Mouse (Mus musculus) hindbrain, embryonic 11.5 days (tissue): ENCODE measurements around the gene Ubtd2. TPM values are rescaled to one million over a fixed set of nuclear protein-coding genes. Genes with fewer than 3 reads are reported as not detected.

Experiments used
- ATAC-seq: fragments of 200-750 bp; cut with Nextera tagmentation; 2 replicates; pipeline ENCODE4 v1.8.0; 2017; ENCODE audit warnings: mild to moderate bottlenecking, moderate TSS enrichment, moderate library complexity; ENCODE audit not compliant: low FRiP score
- DNase-seq: peaks from one replicate; pipeline ENCODE4 v3.0.0-alpha.2; 2015; ENCODE audit warnings: low spot score
- H3K27ac ChIP-seq: fragments of 300-500 bp; sonication (generic); 2 replicates; pipeline ENCODE4 v1.5.1; 2014; ENCODE audit warnings: mild to moderate bottlenecking, low read depth, low read length
- H3K27me3 ChIP-seq: fragments of 300-500 bp; sonication (generic); 2 replicates; pipeline ENCODE4 v1.6.1; 2014; ENCODE audit warnings: mild to moderate bottlenecking, low read length, moderate library complexity, mixed read lengths; ENCODE audit not compliant: control insufficient read depth, insufficient read depth
- H3K36me3 ChIP-seq: fragments of 300-500 bp; sonication (generic); 2 replicates; pipeline ENCODE4 v1.6.1; 2014; ENCODE audit warnings: mild to moderate bottlenecking, low read length, moderate library complexity, mixed read lengths; ENCODE audit not compliant: control insufficient read depth, insufficient read depth
- H3K4me1 ChIP-seq: fragments of 300-500 bp; sonication (generic); replicated peaks from 2 replicates; pipeline ENCODE4 v1.6.1; 2014; ENCODE audit warnings: low read length, mixed read lengths; ENCODE audit not compliant: control insufficient read depth, insufficient read depth
- H3K4me2 ChIP-seq: fragments of 300-500 bp; sonication (generic); replicated peaks from 2 replicates; pipeline ENCODE4 v1.6.1; 2014; ENCODE audit warnings: mild to moderate bottlenecking, low read depth, low read length
- H3K4me3 ChIP-seq: fragments of 300-500 bp; sonication (generic); 2 replicates; pipeline ENCODE4 v1.5.1; 2014; ENCODE audit warnings: low read depth, low read length
- H3K9ac ChIP-seq: fragments of 300-500 bp; sonication (generic); 2 replicates; pipeline ENCODE4 v1.6.1; 2014; ENCODE audit warnings: low read depth, low read length
- H3K9me3 ChIP-seq: fragments of 300-500 bp; sonication (generic); 2 replicates; pipeline ENCODE4 v1.6.1; 2016; ENCODE audit warnings: low read length; ENCODE audit not compliant: control insufficient read depth
- WGBS: fragments of 180-500 bp; shearing (Covaris S2); extraction: QIAGEN DNeasy Blood & Tissue Kit; methylation state at CpG from one replicate; pipeline ENCODE4 v1.1.7; 2014; 5-methylcytosine and 5-hydroxymethylcytosine counted together
- polyA plus RNA-seq: library from polyadenylated mRNA; unstranded; fragments of >200 nt; fragmentation: Nextera tagmentation; extraction: Ambion mirVana; gene quantifications from 2 replicates; pipeline ENCODE4 v1.2.1, GENCODE M21; 2014

Ubtd2 gene
- polyA plus RNA-seq, 1 experiment from 2014 or later: 65.5 TPM

DNA sequence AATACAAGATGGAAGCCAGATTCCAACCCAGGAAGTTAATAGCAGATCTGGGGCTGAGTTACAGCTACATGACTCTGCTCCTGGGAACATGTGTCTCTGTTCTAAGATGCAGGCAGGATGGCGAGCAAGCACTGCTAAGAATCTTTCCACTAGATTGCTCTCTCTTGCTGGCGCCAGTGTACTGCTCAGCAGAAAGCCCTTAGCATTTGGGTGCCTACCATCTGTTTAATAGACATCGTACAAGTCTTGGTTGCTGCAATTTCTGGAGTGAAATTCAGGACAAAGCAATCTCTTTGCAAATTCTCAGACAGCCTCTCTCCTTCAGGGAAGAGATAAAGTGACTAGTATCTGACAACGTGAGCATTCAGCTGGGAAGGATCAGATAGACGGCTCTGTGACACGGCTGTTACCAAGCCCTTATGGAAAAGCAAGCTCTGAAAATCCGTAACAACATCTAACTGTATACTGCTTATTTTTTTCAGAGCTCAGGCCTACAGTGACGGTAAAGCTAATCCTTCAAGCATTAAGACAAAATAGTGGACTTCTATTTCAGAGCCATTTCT lies 1.7 kb upstream of the Ubtd2 start:
- Histone ChIP-seq H3K9ac (no peak overlapping the region), H3K27ac (no peak overlapping the region), H3K4me3 (no peak overlapping the region), H3K4me2 (no peak overlapping the region), H3K4me1 (no peaks in the 10 kb centered on the region), H3K27me3 (no peaks in the 10 kb centered on the region), H3K36me3 (no peaks in the 10 kb centered on the region), H3K9me3 (no peaks in the 10 kb centered on the region)
- 52% methylated on average over 8 of the region's 8 CpGs for WGBS
- DNase-seq (no peak), ATAC-seq (no peak)

- 0 out of 2 replicates have a peak, but pooled peaks have one; percentile 1 for ATAC-seq
- WGBS: 2% methylated on average over 19 of the region's 19 CpGs
- Histone ChIP-seq H3K9ac (peak overlapping the region; percentile 97), H3K4me3 (peak overlapping the region; percentile 95), H3K36me3 (no peaks in the 10 kb centered on the region), H3K4me1 (no peaks in the 10 kb centered on the region), H3K27me3 (no peaks in the 10 kb centered on the region), H3K4me2 (peak overlapping the region; percentile 87), H3K27ac (peak overlapping the region; percentile 97), H3K9me3 (no peaks in the 10 kb centered on the region)
- no peak for DNase-seq
Observed at GRCm38 (mm10) chr11:32454231-32454799, 855 bp upstream of the Ubtd2 start.

DNA sequence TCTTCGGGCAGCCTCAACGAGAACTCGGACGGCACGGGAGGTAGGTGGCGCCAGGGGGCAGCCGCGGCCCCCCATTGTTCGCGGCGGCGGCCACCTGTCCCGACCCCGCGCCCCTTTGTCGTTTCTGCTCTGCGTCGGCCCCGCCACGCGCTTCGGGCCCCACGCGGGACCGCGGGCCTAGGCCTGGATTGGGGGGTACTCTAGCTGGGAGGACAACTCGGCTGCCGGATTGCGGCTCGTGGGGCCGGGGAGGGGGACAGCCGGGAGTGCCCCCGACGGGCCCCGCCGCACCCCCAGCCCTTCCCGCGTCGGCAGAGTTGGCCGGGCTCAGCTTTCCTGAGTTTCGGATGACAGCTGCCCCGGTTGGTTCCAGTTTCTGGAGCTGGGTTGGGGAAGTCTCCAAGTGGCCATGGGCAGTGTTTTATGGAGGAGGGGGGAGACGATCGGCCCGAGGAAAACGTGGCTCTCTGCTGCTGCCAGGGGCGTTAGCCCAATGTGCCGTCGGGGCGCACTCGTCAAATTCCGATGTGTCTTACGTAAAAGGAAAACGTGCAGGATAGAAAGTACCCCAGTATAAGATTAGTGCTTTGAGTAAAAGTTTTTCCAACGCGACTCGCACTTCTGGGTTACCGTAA lies 454 bp downstream of the Ubtd2 start:
- peak overlapping the region; percentile 97 for H3K27ac ChIP-seq
- no peak for ATAC-seq
- H3K4me2 ChIP-seq: peak overlapping the region; percentile 87
- peak overlapping the region; percentile 95 for H3K4me3 ChIP-seq
- H3K27me3 ChIP-seq: no peaks in the 10 kb centered on the region
- WGBS: under 1% methylated on average over 37 of the region's 58 CpGs
- peak; percentile 74 for DNase-seq
- H3K9ac ChIP-seq: peak overlapping the region; percentile 97
- no peaks in the 10 kb centered on the region for H3K36me3 ChIP-seq
- no peaks in the 10 kb centered on the region for H3K4me1 ChIP-seq
- H3K9me3 ChIP-seq: no peaks in the 10 kb centered on the region

DNA sequence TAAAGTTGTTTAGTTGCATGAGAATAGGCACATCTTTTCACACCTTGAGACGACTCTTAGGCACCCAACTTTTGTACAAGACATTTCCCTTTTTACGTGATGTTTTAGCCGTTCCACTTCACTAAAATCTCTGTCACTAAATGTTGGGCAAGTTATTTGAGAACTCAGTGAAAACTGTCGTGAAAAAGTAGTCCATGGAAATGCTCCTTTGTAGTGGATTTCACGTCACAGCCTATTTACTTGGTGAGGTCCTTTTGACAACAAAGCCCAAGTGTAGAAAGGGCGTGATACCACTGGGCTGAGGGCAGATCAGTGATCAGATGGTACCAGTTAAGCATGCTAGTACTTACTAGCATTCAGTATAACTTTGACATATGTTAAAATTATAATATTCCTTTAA lies 1.2 kb downstream of the Ubtd2 start:
- WGBS: 15% methylated on average over 6 of the region's 6 CpGs
- Histone ChIP-seq H3K4me1 (no peaks in the 10 kb centered on the region), H3K9ac (peak overlapping the region; percentile 97), H3K4me2 (peak overlapping the region; percentile 87), H3K27me3 (no peaks in the 10 kb centered on the region), H3K4me3 (peak overlapping the region; percentile 95), H3K36me3 (no peaks in the 10 kb centered on the region), H3K9me3 (no peaks in the 10 kb centered on the region), H3K27ac (no peak overlapping the region)
- ATAC-seq (no peak), DNase-seq (peak; percentile 45)

- H3K9ac ChIP-seq: no peak overlapping the region
- ATAC-seq (no peak), DNase-seq (no peak)
- H3K27ac ChIP-seq: no peak overlapping the region
- H3K36me3 ChIP-seq: no peaks in the 10 kb centered on the region
- 70% methylated on average over 2 of the region's 2 CpGs for WGBS
- H3K9me3 ChIP-seq: no peaks in the 10 kb centered on the region
- no peaks in the 10 kb centered on the region for H3K4me1 ChIP-seq
- H3K4me2 ChIP-seq: no peak overlapping the region
- H3K27me3 ChIP-seq: no peaks in the 10 kb centered on the region
- H3K4me3 ChIP-seq: no peak overlapping the region
Observed at GRCm38 (mm10) chr11:32464282-32464681, 9.1 kb downstream of the Ubtd2 start.

DNA sequence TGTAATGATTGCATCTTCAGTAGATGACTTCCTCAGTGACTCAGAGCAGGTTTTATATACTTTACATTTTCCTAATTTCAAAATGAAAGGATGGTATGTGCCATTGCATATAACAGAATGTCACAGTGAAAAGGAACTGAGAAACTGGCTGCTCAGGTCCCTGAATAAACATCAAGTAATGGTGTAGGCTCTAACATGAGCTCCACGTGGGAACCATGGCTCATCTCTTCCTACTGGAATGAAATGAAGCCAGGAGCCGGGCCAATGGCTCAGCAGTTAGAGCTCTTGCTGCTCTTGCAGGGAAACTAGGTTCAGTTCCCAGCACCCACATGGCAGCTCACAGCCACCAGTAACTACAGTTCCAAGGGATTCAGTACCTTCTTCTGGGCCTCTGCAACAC lies 16.8 kb downstream of the Ubtd2 start:
- ATAC-seq: no peak
- H3K27ac ChIP-seq: no peak overlapping the region

DNA sequence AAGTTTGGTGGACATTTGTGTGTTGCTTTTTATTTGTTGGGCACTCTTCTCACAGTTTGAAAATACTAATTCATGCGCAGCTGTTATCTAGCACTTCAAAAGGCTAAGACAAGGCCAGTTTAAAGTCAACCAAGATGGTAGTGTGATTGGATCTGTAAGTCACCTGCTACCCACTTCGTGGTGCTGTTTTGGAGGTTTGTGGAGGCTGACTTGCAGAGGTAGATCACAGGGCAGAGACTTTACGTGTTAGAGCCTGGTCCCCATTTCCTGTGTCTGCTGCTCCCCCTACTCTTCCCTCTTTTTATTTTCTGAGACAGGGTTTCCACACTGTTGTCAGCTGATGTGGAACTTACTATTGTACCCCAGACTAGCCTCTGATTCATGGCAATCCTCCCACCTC lies 19.6 kb downstream of the Ubtd2 start:
- Histone ChIP-seq H3K9me3 (no peaks in the 10 kb centered on the region), H3K4me1 (no peaks in the 10 kb centered on the region), H3K9ac (no peak overlapping the region), H3K27ac (no peak overlapping the region), H3K4me3 (no peak overlapping the region), H3K4me2 (no peak overlapping the region), H3K36me3 (no peaks in the 10 kb centered on the region), H3K27me3 (no peaks in the 10 kb centered on the region)
- ATAC-seq (no peak), DNase-seq (no peak)
- WGBS: 94% methylated on average over 3 of the region's 3 CpGs

More for the DNA sequence above, 16.8 kb downstream of the Ubtd2 start:
- no peaks in the 10 kb centered on the region for H3K9me3 ChIP-seq
- DNase-seq: no peak
- H3K4me2 ChIP-seq: no peak overlapping the region
- no peaks in the 10 kb centered on the region for H3K36me3 ChIP-seq
- H3K9ac ChIP-seq: no peak overlapping the region
- no peak overlapping the region for H3K4me3 ChIP-seq
- no peaks in the 10 kb centered on the region for H3K4me1 ChIP-seq
- 82% methylated on average over 2 of the region's 2 CpGs for WGBS
- no peaks in the 10 kb centered on the region for H3K27me3 ChIP-seq

DNA sequence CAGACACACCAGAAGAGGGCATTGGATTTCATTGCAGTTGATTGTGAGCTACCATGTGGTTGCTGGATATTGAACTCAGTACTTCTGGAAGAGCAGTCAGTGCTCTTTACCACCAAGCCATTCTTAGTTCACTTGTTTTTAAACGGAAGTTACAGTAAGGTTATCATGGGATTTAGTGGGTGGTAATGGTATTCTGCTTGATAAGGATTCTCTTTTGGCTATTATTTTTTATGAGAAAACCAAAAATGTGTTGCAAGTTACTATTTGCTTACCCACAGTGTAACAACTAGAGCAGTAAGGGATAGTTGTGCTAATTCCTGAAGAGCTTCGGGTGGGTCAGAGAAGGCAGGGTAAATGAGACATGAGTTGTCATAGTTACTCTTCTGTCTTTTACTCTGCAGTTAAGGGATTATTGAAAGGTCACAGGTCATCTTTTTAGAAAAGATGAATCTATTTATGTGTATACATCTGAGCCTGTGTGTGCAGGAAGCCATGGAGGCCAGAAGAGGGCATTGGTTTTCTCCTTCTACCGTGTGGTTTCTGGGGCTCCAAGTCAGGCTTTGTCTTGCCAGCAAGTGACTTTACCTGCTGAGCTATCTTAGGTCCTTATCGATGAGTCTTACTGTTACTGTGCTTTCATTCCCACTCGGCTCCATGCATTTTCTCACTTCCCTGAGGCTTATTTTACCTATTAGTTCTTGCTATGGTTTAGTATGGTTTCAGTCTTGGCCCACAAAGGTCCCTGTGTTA lies 20.5 kb downstream of the Ubtd2 start:
- Histone ChIP-seq H3K27ac (no peak overlapping the region), H3K4me1 (no peaks in the 10 kb centered on the region), H3K9ac (no peak overlapping the region), H3K4me3 (no peak overlapping the region), H3K9me3 (no peaks in the 10 kb centered on the region), H3K36me3 (no peaks in the 10 kb centered on the region), H3K4me2 (no peak overlapping the region), H3K27me3 (no peaks in the 10 kb centered on the region)
- DNase-seq (no peak), ATAC-seq (no peak)
- WGBS: 81% methylated on average over 5 of the region's 5 CpGs
